Mouse (Mus musculus): Measurements from ENCODE around the gene Hist1h2ag. TPM values are rescaled to one million over a fixed set of nuclear protein-coding genes. Genes with fewer than 3 reads are reported as not detected.
"Not testable (repeated sequence)": the region's sequence is repeated elsewhere in the genome, so short reads cannot be mapped to it uniquely, and the experiment has no call there.

Gene Hist1h2ag
- polyA plus RNA-seq (2015; fragmentation: Nextera tagmentation; extraction: Ambion mirVana), result 1.8 and 8.3 TPM in 2 replicates

- peak within 1 kb of the TSS; percentile 78 for H3K4me2 ChIP-seq (ENCODE audit: low read length)
- H3K4me3 ChIP-seq (ENCODE audit: low read depth, low read length), result peak within 1 kb of the TSS; percentile 36
- peak; percentile 96 for ATAC-seq
- H3K27ac ChIP-seq (ENCODE audit: low read length), result peak within 1 kb of the TSS; percentile 73
- not testable (repeated sequence) for H3K27me3 ChIP-seq (ENCODE audit: control insufficient read depth, insufficient read depth, low read depth, low read length); H3K36me3 ChIP-seq (ENCODE audit: control insufficient read depth, insufficient read depth, low read length); H3K9me3 ChIP-seq (replicated peaks; ENCODE audit: control insufficient read depth, low read length, poor library complexity, severe bottlenecking)
- peaks cover 27% of the 10 kb centered on the region for H3K4me1 ChIP-seq (ENCODE audit: control insufficient read depth, insufficient read depth, low read length)
- under 1% methylated on average over 34 of the region's 80 CpGs for WGBS
- peak within 1 kb of the TSS; percentile 55; the same call in 1 of the 2 replicates for H3K9ac ChIP-seq (ENCODE audit: low read depth, low read length)
These were observed at the start of gene Hist1h2ag, which contains the start of gene Hist1h2bj for GRCm38 (mm10) chr13:22042568-22043502. Gene Hist1h2ag (minus strand): TSS chr13:22042944. Gene Hist1h2bj (plus strand): TSS chr13:22043214.

DNA sequence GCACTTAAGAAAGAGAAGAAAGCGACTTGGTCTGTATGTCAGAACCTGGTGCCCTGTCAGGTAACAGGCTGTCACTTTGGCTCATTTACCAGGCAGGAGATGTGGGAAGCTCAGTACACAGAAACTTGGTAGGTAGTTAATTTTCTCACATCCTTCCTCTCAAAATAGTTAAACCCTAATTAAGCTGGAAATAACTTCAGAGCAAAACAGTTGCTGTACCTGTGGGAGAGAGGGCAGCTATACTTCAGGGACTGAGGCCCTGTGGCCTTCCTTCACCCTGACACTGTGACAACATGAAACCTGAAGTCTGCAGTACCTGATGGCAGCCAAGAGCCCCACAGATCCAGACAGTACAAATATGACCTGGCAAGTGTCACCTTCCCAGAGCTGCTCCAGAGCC, 41.4 kb upstream of the Hist1h2ag start, which contains the start of gene Vmn1r188:
Gene Vmn1r188 (plus strand): TSS at position 301 of the 400 bp plus-strand sequence.
- H3K36me3 ChIP-seq (ENCODE audit: control insufficient read depth, insufficient read depth, low read length); ATAC-seq; H3K4me1 ChIP-seq (ENCODE audit: control insufficient read depth, insufficient read depth, low read length); H3K27ac ChIP-seq (ENCODE audit: low read length); H3K9me3 ChIP-seq (replicated peaks; ENCODE audit: control insufficient read depth, low read length, poor library complexity, severe bottlenecking); H3K4me3 ChIP-seq (ENCODE audit: low read depth, low read length); H3K4me2 ChIP-seq (ENCODE audit: low read length); H3K27me3 ChIP-seq (ENCODE audit: control insufficient read depth, insufficient read depth, low read depth, low read length); H3K9ac ChIP-seq (ENCODE audit: low read depth, low read length): not testable (repeated sequence)
- 95% methylated on average over 1 of the region's 1 CpGs for WGBS

DNA sequence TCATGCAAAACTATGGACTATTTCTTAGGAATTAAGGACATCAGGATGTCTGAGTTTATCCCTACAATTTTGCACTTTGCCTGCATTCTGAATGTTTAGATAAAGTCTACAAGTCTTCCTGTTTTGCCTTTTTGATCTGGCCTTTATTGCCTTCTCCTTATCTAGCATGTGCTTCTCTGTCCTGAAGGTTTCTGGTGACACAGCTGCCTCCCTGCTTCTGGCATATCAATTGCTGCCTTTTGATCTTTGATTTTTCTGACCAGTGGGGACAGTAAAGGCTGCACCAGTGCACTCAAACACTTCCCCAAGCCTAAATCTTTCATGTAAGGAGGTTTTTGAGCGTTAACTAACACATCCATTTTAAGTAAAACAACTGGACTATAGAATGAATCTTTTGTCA, 20.7 kb upstream of the Hist1h2ag start:
- WGBS, result 71% methylated on average over 1 of the region's 1 CpGs
- Histone ChIP-seq H3K36me3 (ENCODE audit: control insufficient read depth, insufficient read depth, low read length) (no peaks in the 10 kb centered on the region), H3K27me3 (ENCODE audit: control insufficient read depth, insufficient read depth, low read depth, low read length) (no peaks in the 10 kb centered on the region), H3K27ac (ENCODE audit: low read length) (no peak overlapping the region), H3K4me2 (ENCODE audit: low read length) (no peak overlapping the region), H3K4me1 (ENCODE audit: control insufficient read depth, insufficient read depth, low read length) (no peaks in the 10 kb centered on the region), H3K4me3 (ENCODE audit: low read depth, low read length) (no peak overlapping the region), H3K9me3 (replicated peaks; ENCODE audit: control insufficient read depth, low read length, poor library complexity, severe bottlenecking) (no peaks in the 10 kb centered on the region), H3K9ac (ENCODE audit: low read depth, low read length) (no peak overlapping the region)
- ATAC-seq, result no peak

DNA sequence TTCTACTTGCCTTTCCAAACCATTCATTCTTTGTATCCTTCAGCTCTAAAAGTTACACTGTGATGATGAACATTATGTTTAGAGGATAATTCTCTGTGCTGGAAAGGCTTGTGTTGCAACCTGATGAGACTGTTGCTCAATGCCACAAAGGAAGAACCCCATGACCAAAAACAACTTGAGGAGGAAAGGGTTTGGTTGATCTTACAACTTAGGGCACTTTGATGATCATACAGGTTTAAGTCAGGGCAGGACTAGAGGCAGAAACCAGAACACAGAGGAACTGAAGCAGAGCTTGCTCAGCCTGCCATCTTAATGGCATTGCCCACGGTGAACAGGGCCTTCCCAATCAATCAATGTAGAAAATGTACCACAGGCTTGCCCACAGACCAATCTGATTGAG, 18.7 kb upstream of the Hist1h2ag start:
- no peak overlapping the region for H3K4me2 ChIP-seq (ENCODE audit: low read length)
- WGBS, result 83% methylated on average over 1 of the region's 1 CpGs
- no peaks in the 10 kb centered on the region for H3K36me3 ChIP-seq (ENCODE audit: control insufficient read depth, insufficient read depth, low read length)
- no peaks in the 10 kb centered on the region for H3K9me3 ChIP-seq (replicated peaks; ENCODE audit: control insufficient read depth, low read length, poor library complexity, severe bottlenecking)
- H3K27me3 ChIP-seq (ENCODE audit: control insufficient read depth, insufficient read depth, low read depth, low read length), result no peaks in the 10 kb centered on the region
- no peak overlapping the region for H3K27ac ChIP-seq (ENCODE audit: low read length)
- H3K4me3 ChIP-seq (ENCODE audit: low read depth, low read length), result no peak overlapping the region
- H3K4me1 ChIP-seq (ENCODE audit: control insufficient read depth, insufficient read depth, low read length), result no peaks in the 10 kb centered on the region
- no peak for ATAC-seq
- no peak overlapping the region for H3K9ac ChIP-seq (ENCODE audit: low read depth, low read length)

GRCm38 (mm10) chr13:22053754-22054153, 11.0 kb upstream of the Hist1h2ag start:
- ATAC-seq, result no peak
- Histone ChIP-seq H3K36me3 (ENCODE audit: control insufficient read depth, insufficient read depth, low read length) (no peaks in the 10 kb centered on the region), H3K9ac (ENCODE audit: low read depth, low read length) (no peak overlapping the region), H3K4me2 (ENCODE audit: low read length) (no peak overlapping the region), H3K27me3 (ENCODE audit: control insufficient read depth, insufficient read depth, low read depth, low read length) (no peaks in the 10 kb centered on the region), H3K27ac (ENCODE audit: low read length) (no peak overlapping the region), H3K4me1 (ENCODE audit: control insufficient read depth, insufficient read depth, low read length) (no peaks in the 10 kb centered on the region; the same call in 1 of the 2 replicates), H3K4me3 (ENCODE audit: low read depth, low read length) (no peak overlapping the region), H3K9me3 (replicated peaks; ENCODE audit: control insufficient read depth, low read length, poor library complexity, severe bottlenecking) (no peaks in the 10 kb centered on the region)
- WGBS, result 100% methylated on average over 1 of the region's 1 CpGs

GRCm38 (mm10) chr13:22051523-22051859, 8.7 kb upstream of the Hist1h2ag start:
- WGBS, result 16% methylated on average over 5 of the region's 5 CpGs
- no peaks in the 10 kb centered on the region for H3K9me3 ChIP-seq (replicated peaks; ENCODE audit: control insufficient read depth, low read length, poor library complexity, severe bottlenecking)
- peak overlapping the region; percentile 68 for H3K4me2 ChIP-seq (ENCODE audit: low read length)
- peak overlapping the region; percentile 92 for H3K27ac ChIP-seq (ENCODE audit: low read length)
- ATAC-seq, result peak; percentile 54
- no peaks in the 10 kb centered on the region for H3K27me3 ChIP-seq (ENCODE audit: control insufficient read depth, insufficient read depth, low read depth, low read length)
- no peaks in the 10 kb centered on the region; the same call in 1 of the 2 replicates for H3K4me1 ChIP-seq (ENCODE audit: control insufficient read depth, insufficient read depth, low read length)
- no peaks in the 10 kb centered on the region for H3K36me3 ChIP-seq (ENCODE audit: control insufficient read depth, insufficient read depth, low read length)
- peak overlapping the region; percentile 53 for H3K4me3 ChIP-seq (ENCODE audit: low read depth, low read length)
- peak overlapping the region; percentile 79 for H3K9ac ChIP-seq (ENCODE audit: low read depth, low read length)

DNA sequence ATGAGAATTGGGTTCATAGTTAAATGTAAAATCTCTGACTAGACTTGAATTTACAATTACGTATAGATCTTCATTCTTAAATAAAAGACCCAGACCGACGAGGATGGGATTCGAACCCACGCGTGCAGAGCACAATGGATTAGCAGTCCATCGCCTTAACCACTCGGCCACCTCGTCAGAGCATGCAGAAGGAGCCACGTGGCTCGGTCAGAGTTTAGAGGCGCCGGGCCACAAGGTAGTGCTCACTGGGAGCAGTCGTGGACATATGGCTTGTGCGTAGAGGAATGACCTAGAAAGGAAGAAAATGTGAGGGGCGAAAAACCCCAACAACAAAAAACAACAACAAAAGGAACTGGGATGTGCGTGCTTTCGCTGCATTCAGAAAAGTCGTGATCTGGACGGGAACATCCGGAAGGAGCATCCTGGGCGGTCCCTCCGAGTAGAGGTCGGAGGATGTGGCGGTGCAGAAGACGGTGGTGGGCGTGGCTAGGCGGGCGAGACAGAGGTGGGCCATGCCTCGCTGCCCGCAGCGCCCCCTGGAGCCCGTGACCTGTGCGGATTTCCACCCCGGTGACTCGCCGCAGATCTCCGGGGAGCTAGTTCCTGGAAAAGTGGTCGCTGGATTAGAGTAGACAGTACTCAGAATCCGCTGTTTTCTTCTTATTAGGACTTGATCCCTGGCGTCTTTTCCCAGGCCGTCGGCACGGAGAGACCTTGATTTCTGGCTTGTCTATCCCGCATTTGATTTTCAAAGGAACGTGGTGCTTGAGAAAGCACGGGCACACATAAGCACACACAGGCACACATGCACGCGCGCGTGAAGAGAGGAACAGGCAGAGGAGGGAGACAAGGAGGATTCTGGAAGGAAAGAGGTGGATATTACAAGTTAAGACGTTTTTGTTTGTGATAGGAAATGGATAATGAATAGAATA, 8.1 kb upstream of the Hist1h2ag start:
- peak overlapping the region; percentile 92 for H3K27ac ChIP-seq (ENCODE audit: low read length)
- H3K9me3 ChIP-seq (replicated peaks; ENCODE audit: control insufficient read depth, low read length, poor library complexity, severe bottlenecking), result no peaks in the 10 kb centered on the region
- no peaks in the 10 kb centered on the region for H3K27me3 ChIP-seq (ENCODE audit: control insufficient read depth, insufficient read depth, low read depth, low read length)
- H3K4me2 ChIP-seq (ENCODE audit: low read length), result peak overlapping the region; percentile 68
- ATAC-seq, result peak; percentile 96
- H3K9ac ChIP-seq (ENCODE audit: low read depth, low read length), result peak overlapping the region; percentile 79
- no peaks in the 10 kb centered on the region; the same call in 1 of the 2 replicates for H3K4me1 ChIP-seq (ENCODE audit: control insufficient read depth, insufficient read depth, low read length)
- H3K36me3 ChIP-seq (ENCODE audit: control insufficient read depth, insufficient read depth, low read length), result no peaks in the 10 kb centered on the region
- whole genome bisulfite sequencing, result under 1% methylated on average over 52 of the region's 52 CpGs
- H3K4me3 ChIP-seq (ENCODE audit: low read depth, low read length), result peak overlapping the region; percentile 53

GRCm38 (mm10) chr13:22049737-22050440, 7.1 kb upstream of the Hist1h2ag start:
- Histone ChIP-seq H3K9me3 (replicated peaks; ENCODE audit: control insufficient read depth, low read length, poor library complexity, severe bottlenecking) (no peaks in the 10 kb centered on the region), H3K9ac (ENCODE audit: low read depth, low read length) (peak overlapping the region; percentile 79), H3K27me3 (ENCODE audit: control insufficient read depth, insufficient read depth, low read depth, low read length) (no peaks in the 10 kb centered on the region), H3K4me2 (ENCODE audit: low read length) (peak overlapping the region; percentile 68), H3K4me1 (ENCODE audit: control insufficient read depth, insufficient read depth, low read length) (no peaks in the 10 kb centered on the region; the same call in 1 of the 2 replicates), H3K4me3 (ENCODE audit: low read depth, low read length) (peak overlapping the region; percentile 53), H3K27ac (ENCODE audit: low read length) (peak overlapping the region; percentile 92), H3K36me3 (ENCODE audit: control insufficient read depth, insufficient read depth, low read length) (no peaks in the 10 kb centered on the region)
- peak; percentile 65 for ATAC-seq
- 1% methylated on average over 14 of the region's 14 CpGs for WGBS

Data from midbrain, embryonic 16.5 days (tissue).